In the genomic region with DNA sequence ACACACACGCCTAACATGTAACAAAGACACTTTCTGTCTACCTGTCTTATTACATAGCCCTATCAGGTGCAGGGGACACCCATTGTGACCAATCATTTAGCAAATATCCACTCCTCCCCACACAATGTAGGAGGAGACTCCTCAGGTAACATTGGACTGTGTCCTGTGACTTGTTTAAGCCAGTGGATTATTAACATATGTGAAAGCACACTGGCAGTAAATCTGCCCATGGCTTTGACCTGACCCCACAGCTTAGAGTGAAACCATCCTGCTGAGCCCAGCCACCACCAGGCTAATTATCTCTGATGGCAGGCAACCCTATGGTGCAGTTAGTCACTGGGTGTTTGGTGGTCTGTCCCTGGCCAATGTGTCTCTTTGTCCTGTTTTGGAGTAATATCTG, we compare ENCODE assay signal across 14 mouse cellular contexts. TPM values are rescaled to one million over a fixed set of nuclear protein-coding genes. Genes with fewer than 3 reads are reported as not detected.
DNase-seq lines count a peak whose midpoint lies in the region; ATAC-seq lines count a peak whose summit lies in the region.
"Had no signal": no experiment of that assay in that cellular context is flagged by ENCODE, and none has a peak within 500 bp of the region (broad histone marks: within the 10 kb centered on the region; RNA-seq: fewer than 3 reads in every experiment).

No protein-coding gene starts in this region.

- no peak for DNase-seq in midbrain, embryonic 10.5 days (ENCODE audit: low spot score)
- peak; percentile 71 for DNase-seq in kidney, postnatal 14 days
- DNase-seq in lung, postnatal 10 days = no peak
- DNase-seq in cerebellum, adult 9-10 months = no peak
- DNase-seq: cerebellum, adult 8-10 months; forebrain, postnatal 0 days; layer of hippocampus, adult 9-11 months; midbrain, embryonic 14.5 days; thymus, adult 2 months had no signal

- H3K9ac ChIP-seq in midbrain, embryonic 12.5 days (replicated peaks) = no peak overlapping the region
- no peak overlapping the region for H3K9ac ChIP-seq in intestine, embryonic 15.5 days
- H3K9ac ChIP-seq in stomach, embryonic 15.5 days = no peak overlapping the region
- no peak overlapping the region for H3K9ac ChIP-seq in hindbrain, embryonic 16.5 days (ENCODE audit: low read depth, low read length)
- H3K9ac ChIP-seq: forebrain, postnatal 0 days; lung, embryonic 15.5 days had no signal

- 0 out of 2 replicates have a peak, but pooled peaks have one; percentile 23 for ATAC-seq in midbrain, embryonic 12.5 days (ENCODE audit: low FRiP score, low read depth)
- ATAC-seq in intestine, embryonic 15.5 days = peak; percentile 89
- ATAC-seq in stomach, embryonic 15.5 days (ENCODE audit: insufficient read depth, low FRiP score, low read depth) = peak; percentile 51; the same call in 1 of the 2 replicates
- no peak for ATAC-seq in hindbrain, embryonic 16.5 days
- ATAC-seq: forebrain, postnatal 0 days had no signal

- H3K4me2 ChIP-seq in midbrain, embryonic 12.5 days (replicated peaks) = no peak overlapping the region
- H3K4me2 ChIP-seq in intestine, embryonic 15.5 days (replicated peaks) = no peak overlapping the region
- H3K4me2 ChIP-seq in stomach, embryonic 15.5 days = no peak overlapping the region
- H3K4me2 ChIP-seq in hindbrain, embryonic 16.5 days (ENCODE audit: low read length) = no peak overlapping the region
- H3K4me2 ChIP-seq: lung, embryonic 15.5 days had no signal

- H3K4me1 ChIP-seq in midbrain, embryonic 12.5 days = no peaks in the 10 kb centered on the region
- peaks cover 12% of the 10 kb centered on the region for H3K4me1 ChIP-seq in midbrain, embryonic 10.5 days
- no peaks in the 10 kb centered on the region for H3K4me1 ChIP-seq in intestine, embryonic 15.5 days (replicated peaks)
- no peaks in the 10 kb centered on the region; the same call in 1 of the 2 replicates for H3K4me1 ChIP-seq in stomach, embryonic 15.5 days
- no peaks in the 10 kb centered on the region; the same call in 1 of the 2 replicates for H3K4me1 ChIP-seq in hindbrain, embryonic 16.5 days (ENCODE audit: control insufficient read depth, insufficient read depth, low read depth, low read length)

- H3K27ac ChIP-seq in midbrain, embryonic 12.5 days (replicated peaks) = no peak overlapping the region
- H3K27ac ChIP-seq in midbrain, embryonic 10.5 days (replicated peaks) = no peak overlapping the region
- no peak overlapping the region for H3K27ac ChIP-seq in intestine, embryonic 15.5 days
- H3K27ac ChIP-seq in stomach, embryonic 15.5 days = no peak overlapping the region
- H3K27ac ChIP-seq in hindbrain, embryonic 16.5 days (ENCODE audit: low read depth, low read length) = no peak overlapping the region
- H3K27ac ChIP-seq: lung, embryonic 15.5 days had no signal

- no peak overlapping the region for H3K4me3 ChIP-seq in midbrain, embryonic 12.5 days
- H3K4me3 ChIP-seq in midbrain, embryonic 10.5 days = no peak overlapping the region
- H3K4me3 ChIP-seq in intestine, embryonic 15.5 days (replicated peaks) = no peak overlapping the region
- H3K4me3 ChIP-seq in stomach, embryonic 15.5 days (replicated peaks) = no peak overlapping the region
- no peak overlapping the region for H3K4me3 ChIP-seq in hindbrain, embryonic 16.5 days (ENCODE audit: low read length)
- H3K4me3 ChIP-seq: lung, embryonic 15.5 days had no signal

- no peaks in the 10 kb centered on the region for H3K27me3 ChIP-seq in midbrain, embryonic 12.5 days
- no peaks in the 10 kb centered on the region for H3K27me3 ChIP-seq in midbrain, embryonic 10.5 days (ENCODE audit: low read depth, poor library complexity, severe bottlenecking)
- no peaks in the 10 kb centered on the region for H3K27me3 ChIP-seq in intestine, embryonic 15.5 days (replicated peaks)
- H3K27me3 ChIP-seq in stomach, embryonic 15.5 days (replicated peaks) = no peaks in the 10 kb centered on the region
- no peaks in the 10 kb centered on the region for H3K27me3 ChIP-seq in hindbrain, embryonic 16.5 days (replicated peaks; ENCODE audit: control insufficient read depth, insufficient read depth, low read length)
- H3K27me3 ChIP-seq: lung, embryonic 15.5 days had no signal

- no peaks in the 10 kb centered on the region for H3K9me3 ChIP-seq in midbrain, embryonic 12.5 days
- no peaks in the 10 kb centered on the region for H3K9me3 ChIP-seq in midbrain, embryonic 10.5 days (replicated peaks)
- no peaks in the 10 kb centered on the region for H3K9me3 ChIP-seq in intestine, embryonic 15.5 days
- no peaks in the 10 kb centered on the region for H3K9me3 ChIP-seq in stomach, embryonic 15.5 days
- H3K9me3 ChIP-seq in hindbrain, embryonic 16.5 days (ENCODE audit: control insufficient read depth, low read length) = no peaks in the 10 kb centered on the region
- H3K9me3 ChIP-seq: lung, embryonic 15.5 days had no signal

- no peaks in the 10 kb centered on the region for H3K36me3 ChIP-seq in midbrain, embryonic 12.5 days
- no peaks in the 10 kb centered on the region for H3K36me3 ChIP-seq in midbrain, embryonic 10.5 days
- H3K36me3 ChIP-seq in intestine, embryonic 15.5 days = no peaks in the 10 kb centered on the region
- H3K36me3 ChIP-seq in stomach, embryonic 15.5 days = no peaks in the 10 kb centered on the region
- no peaks in the 10 kb centered on the region for H3K36me3 ChIP-seq in hindbrain, embryonic 16.5 days (ENCODE audit: control insufficient read depth, insufficient read depth, low read length)
- H3K36me3 ChIP-seq: lung, embryonic 15.5 days had no signal

- 79% methylated on average over 1 of the region's 1 CpGs for WGBS in midbrain, embryonic 12.5 days
- 91% methylated on average over 1 of the region's 1 CpGs for WGBS in midbrain, embryonic 10.5 days
- WGBS in intestine, embryonic 15.5 days = 86% methylated on average over 1 of the region's 1 CpGs
- 70% methylated on average over 1 of the region's 1 CpGs for WGBS in stomach, embryonic 15.5 days
- 100% methylated on average over 1 of the region's 1 CpGs for WGBS in hindbrain, embryonic 16.5 days

RNA-seq across cellular contexts. Expression of a gene that starts 11.1 kb away (rescaled TPM):
- polyA plus RNA-seq in midbrain, embryonic 12.5 days (2016; fragmentation: Nextera tagmentation; extraction: Ambion mirVana) = 58.8 and 60.0 TPM in 2 replicates
- polyA plus RNA-seq in midbrain, embryonic 10.5 days (2016; fragmentation: Nextera tagmentation; extraction: Ambion mirVana) = 55.8 and 64.8 TPM in 2 replicates
- 22.1 and 22.7 TPM in 2 replicates for polyA plus RNA-seq in intestine, embryonic 15.5 days (2015; fragmentation: Nextera tagmentation; extraction: Ambion mirVana)
- polyA plus RNA-seq in stomach, embryonic 15.5 days (2015; fragmentation: Nextera tagmentation; extraction: Ambion mirVana) = 39.1 and 44.8 TPM in 2 replicates
- polyA plus RNA-seq in hindbrain, embryonic 16.5 days (2015; fragmentation: Nextera tagmentation; extraction: Ambion mirVana) = 24.6 and 30.3 TPM in 2 replicates
